Mouse (Mus musculus) CD4-positive helper T cell, adult 2 months (primary cell): Measurements from ENCODE around the gene Naaa.

Experiments used
- DNase-seq: peaks from one replicate; pipeline ENCODE4 v3.0.0-alpha.2; 2012; ENCODE audit warnings: low read depth, missing footprints, low spot score

Naaa gene

DNA sequence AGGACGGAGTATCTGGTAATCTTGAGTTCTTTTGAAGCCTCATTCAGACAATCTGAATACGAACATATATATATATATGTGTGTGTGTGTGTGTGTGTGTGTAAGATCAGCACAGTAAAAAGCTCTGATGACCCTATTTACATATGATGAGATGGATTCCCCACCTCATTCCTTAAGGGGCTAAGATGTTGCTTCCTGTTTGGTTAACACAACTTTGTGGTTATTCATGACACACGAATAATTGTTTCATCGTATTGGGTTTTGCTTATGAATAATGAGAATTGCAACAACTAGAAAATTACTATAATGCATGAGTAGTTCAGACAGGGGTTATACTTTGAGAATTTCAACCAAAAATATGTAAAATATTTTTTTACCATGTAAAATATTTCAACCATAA lies 62.7 kb downstream of the Naaa start, which contains the start of gene U90926:
Gene U90926, minus strand, starts transcription at position 101 of the 400 bp plus-strand sequence.
- no peak for DNase-seq

DNA sequence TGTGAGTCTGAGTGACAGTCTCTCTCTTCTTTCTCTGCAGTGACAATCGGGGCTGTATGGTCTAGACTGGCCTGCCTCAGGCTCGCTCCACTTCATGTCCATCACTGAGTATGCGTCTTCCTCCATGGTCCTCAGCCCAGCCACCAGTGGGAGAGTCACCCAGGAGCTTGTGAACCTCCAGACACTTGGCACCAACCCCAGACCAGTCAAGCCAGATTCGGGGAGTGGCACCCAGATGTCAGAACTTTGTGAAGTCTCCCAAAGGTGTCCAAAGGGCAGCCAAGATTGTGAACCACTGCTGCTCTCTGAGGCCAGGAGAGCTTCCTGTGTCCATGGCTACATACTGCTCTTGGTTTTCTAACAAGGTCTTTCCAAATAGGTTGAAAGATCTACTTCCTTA lies 65.7 kb downstream of the Naaa start:
- no peak for DNase-seq

DNA sequence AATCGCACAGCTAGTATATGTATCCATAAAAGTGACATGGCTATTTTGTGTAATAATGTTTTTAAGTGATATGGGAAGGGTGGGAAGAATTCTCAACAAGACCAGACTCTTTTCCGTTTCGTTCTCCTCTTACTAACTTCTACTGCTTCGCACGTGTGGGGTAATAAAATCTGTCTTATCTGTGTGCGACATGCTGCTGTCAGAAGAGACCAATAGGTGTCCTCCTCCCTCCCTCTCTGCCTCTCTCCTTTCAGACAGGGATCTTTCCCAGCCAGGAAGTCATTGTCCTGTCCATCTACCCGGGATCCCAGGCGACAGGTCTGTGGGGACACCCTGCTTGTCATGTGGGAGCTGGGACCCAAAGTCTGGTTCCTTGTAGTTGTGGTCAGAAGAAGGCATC lies 67.8 kb downstream of the Naaa start:
- no peak for DNase-seq
